Mouse (Mus musculus) left cerebral cortex, adult 9 months (tissue): Measurements from ENCODE around the gene B430305J03Rik.

Source experiments
- DNase-seq, 2 experiments: peaks; one replicate each; pipeline ENCODE4 v3.0.0; 2022; ENCODE audit warnings: low spot score in 2 of 2

The B430305J03Rik gene

DNA sequence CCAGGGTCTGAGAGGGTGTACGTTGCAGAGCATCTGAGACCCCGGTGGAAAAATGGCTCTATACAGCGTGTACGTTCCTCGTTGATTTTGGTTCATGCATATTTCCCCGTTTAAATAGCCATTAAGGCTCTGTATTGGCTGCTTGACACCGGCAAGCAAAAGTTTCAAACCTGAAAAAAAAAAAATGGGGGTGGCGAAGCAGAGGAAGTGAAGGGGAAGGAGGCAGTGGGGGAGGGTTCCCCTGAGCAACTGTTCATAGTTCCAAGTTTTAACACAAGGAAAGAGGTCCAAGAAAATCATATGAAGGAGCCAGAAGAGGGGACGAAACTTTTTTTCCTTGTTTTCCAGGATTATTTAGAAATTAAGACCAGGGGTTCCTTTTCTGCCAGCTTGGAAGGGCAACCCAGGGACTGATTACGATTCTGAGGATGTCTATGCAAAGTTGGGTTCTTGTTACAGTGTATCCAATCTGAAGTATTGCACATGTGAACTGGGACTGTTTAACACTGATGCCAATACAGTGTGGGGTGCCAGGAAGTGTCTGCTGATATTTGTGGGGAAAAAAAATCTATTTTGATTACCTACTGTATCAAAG is at the start of gene B430305J03Rik:
Gene B430305J03Rik (minus strand): TSS at position 173 of the 595 bp plus-strand sequence.
- no peak for DNase-seq

DNA sequence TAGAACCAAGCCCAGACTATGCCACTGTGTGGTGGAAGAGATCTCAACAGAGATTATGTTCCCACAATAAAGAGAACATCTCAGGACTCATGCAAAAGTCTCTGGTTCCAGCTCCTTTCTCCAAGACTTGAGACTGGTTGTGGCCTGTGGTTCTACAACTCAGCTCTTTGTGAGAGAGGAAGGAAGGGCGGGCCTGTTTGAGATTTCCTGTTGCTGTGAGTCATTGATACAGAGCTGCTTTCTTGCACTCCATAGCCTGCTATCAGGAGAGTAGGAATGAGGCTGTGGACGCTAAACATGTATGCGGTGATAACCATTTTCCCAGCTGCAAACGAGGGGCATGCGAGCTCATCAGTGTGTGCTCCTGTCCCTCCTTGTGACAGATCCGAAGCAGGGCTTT is 43.9 kb upstream of the B430305J03Rik start:
- no peak for DNase-seq

- DNase-seq: no peak
These were observed 41.2 kb upstream of the B430305J03Rik start for GRCm38 (mm10) chr3:61406921-61407320.

GRCm38 (mm10) chr3:61400823-61401387 is 35.2 kb upstream of the B430305J03Rik start:
- no peak for DNase-seq

DNA sequence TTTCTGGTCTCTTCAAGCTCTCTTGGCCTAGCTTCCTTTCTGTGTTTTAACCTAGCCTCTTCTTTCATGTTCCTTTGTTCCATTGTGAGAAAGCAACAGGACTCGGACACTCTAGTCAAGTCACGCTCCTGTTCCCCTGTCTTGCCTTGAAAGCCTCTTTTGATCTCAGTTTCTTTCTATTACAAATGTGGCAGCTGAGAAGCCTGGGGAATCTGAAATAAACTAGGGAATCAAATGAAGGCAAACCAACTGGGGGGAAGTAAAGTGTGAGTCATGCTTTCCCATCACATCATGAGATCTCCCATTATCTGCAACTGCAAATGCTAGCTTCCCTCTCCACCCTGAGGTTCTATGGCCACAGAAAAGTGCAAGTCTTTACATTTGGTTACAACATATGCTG is 31.0 kb upstream of the B430305J03Rik start:
- DNase-seq: no peak

DNA sequence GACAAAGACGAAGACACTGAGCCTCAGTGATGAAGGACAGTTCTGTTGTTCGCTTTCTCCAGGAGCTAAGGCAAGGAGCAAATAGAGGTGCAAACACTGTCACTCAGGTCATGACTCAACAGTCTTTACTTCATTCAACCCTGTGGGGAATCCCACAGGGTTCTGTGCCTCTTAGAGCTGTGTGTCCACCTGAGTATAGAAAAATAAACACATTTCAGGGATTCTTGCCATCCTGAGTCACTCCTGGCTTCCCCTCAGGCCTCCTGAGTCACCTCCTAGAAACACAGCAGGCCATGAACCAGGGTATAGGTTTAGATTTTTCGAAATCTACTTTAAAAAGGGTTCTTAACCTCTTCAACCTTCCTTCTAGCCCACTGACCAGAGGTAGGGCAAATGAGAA is 29.6 kb upstream of the B430305J03Rik start:
- no peak for DNase-seq

- DNase-seq: no peak
These were observed 27.8 kb upstream of the B430305J03Rik start for GRCm38 (mm10) chr3:61393520-61393919.

DNA sequence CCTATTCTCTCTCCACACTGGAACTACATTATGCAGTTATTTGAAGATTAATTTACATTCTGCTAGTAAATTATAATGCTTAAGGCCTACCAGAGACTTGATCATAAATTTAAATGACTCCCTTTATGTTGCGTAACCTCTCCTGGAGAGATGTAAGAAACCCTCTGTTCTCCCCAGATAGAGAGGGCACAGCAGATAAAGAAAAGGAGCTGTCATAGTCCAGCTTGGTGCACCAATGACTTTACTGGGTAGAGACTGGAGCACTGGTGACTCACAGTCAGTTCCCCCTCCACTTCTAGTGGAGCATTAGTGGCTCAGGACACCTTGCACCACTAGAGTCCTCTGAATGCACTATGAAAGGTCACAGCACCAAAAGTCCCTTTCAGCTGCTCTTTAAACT is 27.1 kb upstream of the B430305J03Rik start:
- DNase-seq: no peak

- no peak for DNase-seq
These were observed 25.8 kb upstream of the B430305J03Rik start for GRCm38 (mm10) chr3:61391564-61391963.

GRCm38 (mm10) chr3:61386368-61386767 is 20.6 kb upstream of the B430305J03Rik start:
- DNase-seq: no peak

DNA sequence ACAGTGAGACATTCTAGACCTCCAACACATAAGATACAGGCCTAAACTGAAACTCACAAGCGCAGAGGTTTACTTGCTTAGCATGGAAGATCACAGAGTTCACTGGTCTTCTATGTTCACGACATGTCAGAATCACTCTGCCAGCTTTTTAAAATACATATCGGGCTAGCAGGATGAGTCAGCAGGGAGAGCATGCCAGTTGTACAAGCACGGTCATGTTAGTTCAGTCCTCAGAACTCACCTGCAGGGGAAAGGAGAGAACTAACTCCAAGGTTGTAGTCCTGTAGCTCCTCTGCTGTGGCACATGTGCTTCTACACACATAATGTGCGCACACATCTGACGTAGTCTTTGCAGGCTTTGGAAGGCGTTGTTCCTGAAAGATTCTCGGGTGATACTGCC is 10.2 kb upstream of the B430305J03Rik start:
- DNase-seq: no peak

- no peak for DNase-seq
These were observed 2.7 kb upstream of the B430305J03Rik start for GRCm38 (mm10) chr3:61368446-61368845.

- peak in 1 of 2 experiments; percentile 49 for DNase-seq
These were observed 573 bp downstream of the B430305J03Rik start for GRCm38 (mm10) chr3:61364978-61365778.

DNA sequence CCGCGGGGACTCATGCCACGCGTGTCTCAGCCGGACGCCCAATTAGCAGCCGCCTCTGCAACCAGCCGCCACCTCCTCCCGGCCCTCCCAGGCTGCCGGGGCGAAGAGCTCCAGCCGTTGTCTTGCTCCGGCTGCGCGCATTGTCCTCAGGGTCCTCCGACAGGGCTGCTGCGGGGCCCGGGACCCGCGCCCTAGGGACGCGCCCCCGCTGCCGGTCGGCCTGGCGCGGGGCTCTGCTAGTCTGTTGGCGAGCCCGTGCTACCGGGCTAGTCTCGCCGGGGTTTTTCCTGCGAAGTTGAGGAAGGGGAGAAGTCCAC is 1.1 kb downstream of the B430305J03Rik start:
- DNase-seq: no peak

DNA sequence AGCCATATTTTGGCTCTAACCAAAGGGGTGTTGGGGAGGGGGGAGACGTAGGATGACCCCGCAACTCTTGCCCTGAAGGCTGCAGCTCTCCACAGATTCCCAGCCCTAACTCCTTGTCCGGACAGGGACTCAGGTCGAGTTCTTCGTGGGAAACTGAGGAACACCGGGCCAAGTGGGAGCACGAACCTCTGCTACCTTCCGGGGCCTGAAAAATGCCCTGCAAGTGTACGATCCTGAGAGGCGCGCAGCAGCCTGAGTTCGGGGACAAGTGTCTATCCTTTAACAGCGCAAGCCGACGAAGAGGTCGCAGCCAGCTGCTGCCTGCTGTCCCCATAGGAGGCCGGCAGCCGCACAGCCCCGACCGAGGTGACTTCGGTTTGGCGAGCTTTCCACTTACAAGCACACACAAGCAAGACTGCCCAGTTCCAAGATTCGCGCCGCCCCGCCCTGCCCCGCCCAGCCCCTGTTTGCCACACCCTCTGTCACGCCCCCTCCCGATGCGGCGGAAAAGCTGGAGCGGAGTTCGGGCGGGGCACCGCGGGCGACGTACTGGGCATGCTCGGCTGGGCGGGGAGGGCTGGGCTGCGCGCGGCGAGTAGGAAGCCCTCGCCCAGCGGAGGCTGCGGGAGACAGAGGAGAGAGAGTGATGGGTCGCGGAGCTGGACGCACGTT is 1.6 kb downstream of the B430305J03Rik start:
- peak; percentile 74 to 94 for DNase-seq

DNA sequence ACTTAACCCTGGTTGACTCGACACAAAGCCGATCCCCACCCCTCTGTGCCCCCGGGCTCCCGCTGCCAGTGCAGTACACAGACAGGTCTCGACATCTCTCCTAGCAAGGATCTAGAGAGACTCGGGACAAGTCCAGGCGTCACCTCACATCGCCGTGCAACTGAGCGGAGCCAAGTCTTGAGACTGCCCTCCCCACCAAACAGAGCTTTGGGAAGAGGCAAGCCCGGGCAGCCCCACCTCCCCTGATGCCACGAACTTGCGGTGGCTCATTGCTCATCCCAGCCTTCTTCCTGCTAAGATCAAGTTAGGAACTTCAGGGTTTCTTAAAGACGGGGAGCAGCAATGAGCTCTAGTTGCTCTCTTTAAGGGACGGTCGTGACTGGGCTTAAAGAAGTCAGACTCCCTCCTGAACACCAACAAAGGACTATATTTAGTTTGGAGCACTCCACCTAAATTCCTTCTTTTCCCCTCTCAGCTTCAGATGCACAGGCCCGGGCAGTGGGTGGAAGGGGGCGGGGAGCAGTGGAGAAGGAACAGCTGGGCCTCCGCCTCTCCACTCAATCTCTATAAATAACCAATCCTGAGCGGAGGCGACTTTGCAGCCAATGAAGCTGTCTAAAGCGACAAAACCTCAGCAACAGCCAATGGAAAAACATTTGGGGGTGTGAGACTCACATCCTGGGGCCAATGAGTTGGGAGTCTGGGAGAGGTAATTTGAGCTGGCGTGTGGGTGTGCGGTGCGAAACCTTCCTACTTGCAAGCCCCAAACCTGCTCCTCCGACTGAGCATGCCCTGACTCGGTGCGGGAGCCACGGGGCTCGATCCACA is 2.4 kb downstream of the B430305J03Rik start:
- DNase-seq: peak; percentile 97 to 99

GRCm38 (mm10) chr3:61362821-61363160 is 3.0 kb downstream of the B430305J03Rik start:
- peak in 1 of 2 experiments; percentile 27 for DNase-seq

DNA sequence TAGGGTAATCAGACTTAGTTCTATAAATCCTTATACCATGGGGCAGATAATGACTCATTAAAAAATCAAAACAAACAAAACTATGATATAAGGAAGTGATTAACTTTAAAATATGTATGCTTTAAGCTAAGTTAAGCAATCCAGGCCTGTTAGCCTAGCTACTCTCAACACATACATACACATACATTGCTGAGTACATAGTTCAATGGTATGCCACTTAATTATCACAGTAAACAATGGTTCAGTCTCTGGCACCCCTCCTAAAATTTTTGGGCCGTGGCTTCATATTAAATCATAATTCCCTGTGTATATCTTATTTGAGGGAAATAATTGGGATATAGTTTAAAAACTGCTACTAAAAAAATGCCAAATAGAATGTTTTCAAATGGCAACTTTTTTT is 4.4 kb downstream of the B430305J03Rik start, which contains the start of gene Rap2b:
Gene Rap2b (plus strand): TSS at position 301 of the 400 bp plus-strand sequence.
- DNase-seq: no peak

DNA sequence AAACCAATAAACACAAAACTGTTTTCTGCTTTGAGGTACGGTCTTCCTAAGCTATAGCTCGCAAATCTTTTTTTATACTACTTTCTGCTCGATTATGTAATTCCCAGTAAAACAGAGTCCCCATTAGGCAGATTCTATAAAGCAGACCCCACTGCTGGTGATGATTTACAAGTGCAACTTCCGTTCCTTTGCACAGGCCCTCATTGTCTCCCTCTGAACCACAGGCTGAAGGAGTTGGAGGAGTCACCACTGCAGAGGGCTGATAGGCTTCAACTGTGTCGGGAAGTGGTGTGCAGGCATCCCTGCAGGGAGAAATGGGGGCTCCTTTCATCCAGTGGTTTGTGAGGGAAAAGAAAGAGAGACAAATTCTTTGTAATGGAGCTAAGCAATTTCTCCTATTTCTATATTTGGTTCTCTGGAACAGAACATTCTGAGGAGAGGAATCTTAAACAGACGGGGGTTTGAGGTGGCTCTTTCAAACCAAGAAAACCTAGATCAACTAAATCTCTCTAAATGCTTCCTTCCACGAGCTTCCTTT is 6.9 kb downstream of the B430305J03Rik start:
- DNase-seq: peak in 1 of 2 experiments; percentile 38

- no peak for DNase-seq
These were observed 7.6 kb downstream of the B430305J03Rik start for GRCm38 (mm10) chr3:61358107-61358506.

GRCm38 (mm10) chr3:61355464-61355863 is 10.3 kb downstream of the B430305J03Rik start:
- DNase-seq: no peak
